ENCODE assay signal across 9 mouse cellular contexts in the genomic region with DNA sequence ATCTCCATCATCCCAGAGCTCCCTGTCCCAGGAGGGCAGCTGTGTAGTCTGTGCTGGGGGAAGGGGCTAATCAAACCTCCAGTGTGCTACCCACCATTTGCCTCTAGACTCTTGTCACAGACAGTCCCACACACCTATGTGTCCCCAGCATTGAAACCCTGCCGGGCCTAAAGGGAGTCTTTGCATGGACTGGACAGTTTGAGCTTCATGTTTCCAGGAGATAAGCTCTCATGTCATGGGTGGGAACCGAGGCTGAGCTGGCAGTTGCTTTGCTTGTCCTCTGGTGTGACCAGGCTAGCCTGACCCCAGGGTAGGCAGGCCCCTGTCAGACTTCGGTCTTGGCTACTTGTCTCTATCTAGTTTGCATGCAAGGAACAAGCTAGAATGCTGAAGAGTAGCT.
A peak's percentile ranks its signal among the peaks of the same experiment; 100 is the strongest.
DNase-seq lines count a peak whose midpoint lies in the region; ATAC-seq lines count a peak whose summit lies in the region.
"Had no signal": no experiment of that assay in that cellular context is flagged by ENCODE, and none has a peak within 500 bp of the region (broad histone marks: within the 10 kb centered on the region; RNA-seq: fewer than 3 reads in every experiment).

No protein-coding gene starts in this region.

- no peaks in the 10 kb centered on the region for H3K9me3 ChIP-seq in lung, embryonic 15.5 days
- H3K9me3 ChIP-seq in embryonic facial prominence, embryonic 11.5 days (replicated peaks; ENCODE audit: control insufficient read depth, low read length) = no peaks in the 10 kb centered on the region
- no peaks in the 10 kb centered on the region for H3K9me3 ChIP-seq in intestine, embryonic 15.5 days

- WGBS in lung, embryonic 15.5 days = 42% methylated on average over 3 of the region's 3 CpGs
- 47% methylated on average over 3 of the region's 3 CpGs for whole genome bisulfite sequencing in embryonic facial prominence, embryonic 11.5 days
- 66% methylated on average over 3 of the region's 3 CpGs for WGBS in intestine, embryonic 15.5 days

- peaks cover 51% of the 10 kb centered on the region for H3K4me1 ChIP-seq in lung, embryonic 15.5 days
- H3K4me1 ChIP-seq in embryonic facial prominence, embryonic 11.5 days (ENCODE audit: control insufficient read depth, insufficient read depth, low read length) = no peaks in the 10 kb centered on the region; the same call in 1 of the 2 replicates
- H3K4me1 ChIP-seq in intestine, embryonic 15.5 days (replicated peaks) = peaks cover 37% of the 10 kb centered on the region

- no peak overlapping the region for H3K4me3 ChIP-seq in lung, embryonic 15.5 days
- no peak overlapping the region for H3K4me3 ChIP-seq in embryonic facial prominence, embryonic 11.5 days (ENCODE audit: low read depth, low read length)
- H3K4me3 ChIP-seq in intestine, embryonic 15.5 days (replicated peaks) = no peak overlapping the region
- H3K4me3 ChIP-seq: heart, adult 2 months had no signal

- H3K4me2 ChIP-seq in lung, embryonic 15.5 days = no peak overlapping the region
- no peak overlapping the region for H3K4me2 ChIP-seq in embryonic facial prominence, embryonic 11.5 days (ENCODE audit: low read depth, low read length)
- H3K4me2 ChIP-seq in intestine, embryonic 15.5 days (replicated peaks) = no peak overlapping the region

- no peak for DNase-seq in lung, postnatal 36 days
- no peak for DNase-seq in embryonic facial prominence, embryonic 11.5 days (ENCODE audit: low spot score)
- peak; percentile 45 to 54 for DNase-seq in spleen, postnatal 14 days (ENCODE audit: low spot score in 2 of 2)
- no peak for DNase-seq in cerebellum, postnatal 4 days (ENCODE audit: low spot score in 2 of 2)
- no peak for DNase-seq in ovary, postnatal 14 days (ENCODE audit: low spot score)
- DNase-seq: cerebellum, adult 2 months; heart, adult 2 months had no signal

- H3K9ac ChIP-seq in lung, embryonic 15.5 days = no peak overlapping the region
- H3K9ac ChIP-seq in embryonic facial prominence, embryonic 11.5 days (replicated peaks; ENCODE audit: low read length) = no peak overlapping the region
- H3K9ac ChIP-seq in intestine, embryonic 15.5 days = no peak overlapping the region

- ATAC-seq in lung, embryonic 15.5 days (ENCODE audit: borderline replicate concordance, extremely low read depth, low FRiP score, low TSS enrichment) = no peak
- no peak for ATAC-seq in embryonic facial prominence, embryonic 11.5 days (replicated peaks; ENCODE audit: insufficient number of reproducible peaks, low FRiP score, low TSS enrichment, low read depth)
- peak; percentile 6; the same call in 1 of the 2 replicates for ATAC-seq in intestine, embryonic 15.5 days

- 0 out of 2 replicates have a peak, but pooled peaks cover 3% of the 10 kb centered on the region for H3K36me3 ChIP-seq in lung, embryonic 15.5 days
- H3K36me3 ChIP-seq in embryonic facial prominence, embryonic 11.5 days (replicated peaks; ENCODE audit: control insufficient read depth, insufficient read depth, low read depth, low read length) = no peaks in the 10 kb centered on the region; the same call in 1 of the 2 replicates
- no peaks in the 10 kb centered on the region for H3K36me3 ChIP-seq in intestine, embryonic 15.5 days

- H3K27ac ChIP-seq in lung, embryonic 15.5 days = peak overlapping the region; percentile 33
- peak overlapping the region; percentile 38; the same call in 1 of the 2 replicates for H3K27ac ChIP-seq in embryonic facial prominence, embryonic 11.5 days (replicated peaks; ENCODE audit: low read depth, low read length)
- H3K27ac ChIP-seq in intestine, embryonic 15.5 days = peak overlapping the region; percentile 66
- H3K27ac ChIP-seq: heart, adult 2 months had no signal

- H3K27me3 ChIP-seq in lung, embryonic 15.5 days = no peaks in the 10 kb centered on the region
- no peaks in the 10 kb centered on the region for H3K27me3 ChIP-seq in embryonic facial prominence, embryonic 11.5 days (ENCODE audit: control insufficient read depth, insufficient read depth, low read length)
- H3K27me3 ChIP-seq in intestine, embryonic 15.5 days (replicated peaks) = no peaks in the 10 kb centered on the region

Comparison
In these comparisons a context has a peak if more than half of its experiments do, and no peak if none do; other contexts are left out.
1. DNase-seq: peak in spleen, postnatal 14 days (2 of 2); none in lung, postnatal 36 days (single experiment), embryonic facial prominence, embryonic 11.5 days (single experiment), cerebellum, postnatal 4 days (0 of 2) and ovary, postnatal 14 days (single experiment).
2. Peak in every context shown above with its lines, with median percentiles within 50 percentile points of each other: H3K27ac ChIP-seq.